Mouse (Mus musculus): Measurements from ENCODE around the gene Cyp4f14.

Cyp4f14 gene

DNA sequence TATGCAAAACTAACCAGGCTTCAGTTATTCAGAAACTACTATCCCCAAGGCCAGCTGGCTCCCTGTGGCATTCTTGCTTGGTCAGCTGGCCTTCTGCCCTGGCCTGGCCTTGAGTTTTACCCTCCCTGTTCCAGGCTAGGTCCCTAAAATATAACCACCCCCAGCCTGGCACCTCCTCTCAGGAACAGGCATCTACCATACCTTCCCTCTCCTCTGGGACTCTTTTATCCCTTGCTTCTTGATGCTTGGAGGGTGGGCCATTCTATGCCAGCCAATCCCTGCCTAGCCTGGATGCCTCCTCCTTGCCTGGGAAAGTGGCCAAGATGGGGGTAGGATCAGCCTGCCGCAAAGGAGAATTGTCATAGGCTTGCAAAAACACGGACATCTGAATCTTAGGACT is at the start of gene Cyp4f14:
Cyp4f14 (minus strand) TSS at position 212 of the 400 bp plus-strand sequence.
- DNase-seq (ENCODE audit: low spot score in 2 of 2): peak in 1 of 2 experiments; percentile 15

DNA sequence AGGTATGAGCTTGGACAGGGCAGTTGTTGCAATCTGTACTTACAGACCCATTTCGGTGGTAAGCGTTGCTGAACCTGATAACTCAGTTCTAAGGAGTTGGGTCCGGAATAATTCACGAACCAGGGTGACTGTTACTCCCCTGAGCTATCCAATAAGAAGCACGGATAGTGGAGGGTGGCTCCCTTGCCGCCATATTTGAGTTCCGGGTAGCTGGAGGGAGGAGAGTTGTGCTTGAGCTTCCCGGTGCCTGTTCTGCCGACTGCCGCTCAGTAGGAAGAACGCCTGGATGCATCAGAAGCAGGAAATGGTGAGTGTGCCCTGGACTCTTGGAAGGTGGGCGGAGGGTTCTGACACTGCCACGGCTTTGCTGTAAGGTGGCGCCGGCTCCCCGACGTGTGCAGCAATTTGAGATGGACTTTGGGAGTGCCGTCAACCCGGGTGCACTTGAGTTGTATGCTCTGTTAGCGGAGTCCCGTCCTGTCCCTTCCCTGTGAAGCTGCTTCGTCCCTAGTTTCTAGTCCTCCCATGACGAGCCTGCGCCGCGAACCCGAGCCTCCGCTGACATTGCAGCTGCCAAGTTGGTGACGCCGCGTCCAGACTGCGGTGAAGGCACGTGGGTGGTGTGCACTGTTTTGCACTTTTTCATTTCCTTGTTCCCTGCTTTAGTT is 48.6 kb upstream of the Cyp4f14 start, which contains the start of gene Zfp472:
Zfp472 (plus strand) TSS at position 192 of the 668 bp plus-strand sequence.
- DNase-seq (ENCODE audit: low spot score in 2 of 2): peak; percentile 69 to 89

DNA sequence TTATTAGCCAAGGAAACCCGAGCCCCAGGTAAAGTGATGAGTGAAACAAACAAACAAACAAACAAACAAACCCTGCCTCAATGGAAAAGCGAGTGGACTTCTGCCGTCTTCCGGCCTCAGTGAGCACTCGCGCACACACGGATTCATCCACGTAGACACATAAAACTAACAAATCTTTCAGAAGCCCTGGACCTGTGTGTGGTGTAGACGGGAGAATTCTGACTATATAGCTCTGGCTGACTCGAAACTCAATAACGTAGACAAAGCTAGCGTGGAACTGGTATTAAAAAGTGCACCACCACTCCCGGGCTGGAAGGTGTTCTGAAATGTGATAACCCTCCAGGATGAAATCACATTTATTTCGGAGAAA is 48.1 kb upstream of the Cyp4f14 start:
- DNase-seq (ENCODE audit: low spot score in 2 of 2): peak in 1 of 2 experiments; percentile 2

DNA sequence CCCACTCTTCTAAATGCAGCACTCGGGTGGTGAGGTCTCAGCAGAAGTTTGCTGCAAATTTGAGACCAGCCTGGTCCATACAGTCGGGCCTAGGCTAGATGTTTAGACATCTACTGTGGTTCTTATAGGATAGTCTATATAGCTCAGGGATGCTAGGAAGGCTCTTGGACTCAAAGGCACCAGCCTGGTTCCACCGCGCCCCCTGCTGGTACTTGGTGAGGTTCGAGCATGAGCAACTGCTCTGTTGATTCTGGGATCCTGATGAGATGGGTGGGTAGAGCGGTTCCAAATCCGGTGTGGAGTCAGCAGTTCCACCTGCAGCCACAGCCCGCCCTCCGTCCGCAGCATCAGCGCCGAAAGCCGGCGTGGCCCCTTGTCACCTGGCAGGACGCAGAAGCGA is 34.3 kb upstream of the Cyp4f14 start:
- DNase-seq (ENCODE audit: low spot score in 2 of 2): peak; percentile 65 to 80

DNA sequence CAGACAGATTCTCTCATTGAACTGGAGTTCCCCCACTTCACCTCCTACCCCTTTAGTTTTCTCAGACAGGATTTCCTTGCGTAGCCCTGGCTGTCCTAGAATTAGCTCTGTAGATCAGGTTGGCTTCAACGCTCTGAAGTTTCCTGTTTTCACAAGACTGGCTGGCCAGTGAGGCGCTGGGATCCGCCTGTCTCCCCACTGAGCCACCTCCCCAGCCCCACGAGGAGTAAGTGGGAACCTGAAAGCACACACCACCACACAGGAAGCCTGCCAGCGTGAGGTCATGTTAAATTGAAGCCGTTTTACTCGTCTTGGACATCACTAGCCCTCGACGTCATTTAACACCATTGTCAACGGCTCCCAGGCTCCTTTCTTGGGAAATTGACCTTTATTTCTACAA is 33.9 kb upstream of the Cyp4f14 start:
- no peak for DNase-seq (ENCODE audit: low spot score in 2 of 2)

DNA sequence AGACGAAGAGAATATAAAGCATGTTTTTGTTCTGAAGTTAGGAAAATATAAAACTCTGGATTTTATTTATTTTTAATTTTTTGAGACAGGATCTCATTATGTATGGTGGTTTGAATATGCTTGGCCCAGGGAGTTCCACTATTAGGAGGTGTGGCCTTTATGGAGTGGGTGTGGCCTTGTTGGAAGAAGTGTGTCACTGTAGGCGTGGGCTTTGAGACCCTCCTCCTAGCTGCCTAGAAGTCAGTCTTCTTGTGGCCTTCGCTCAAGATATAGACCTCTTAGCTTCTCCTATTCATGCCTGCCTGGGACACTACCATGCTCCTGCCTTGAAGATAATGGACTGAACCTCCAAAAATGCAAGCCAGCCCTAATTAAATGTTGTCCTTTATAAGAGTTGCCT is 33.0 kb upstream of the Cyp4f14 start:
- no peak for DNase-seq (ENCODE audit: low spot score in 2 of 2)

DNA sequence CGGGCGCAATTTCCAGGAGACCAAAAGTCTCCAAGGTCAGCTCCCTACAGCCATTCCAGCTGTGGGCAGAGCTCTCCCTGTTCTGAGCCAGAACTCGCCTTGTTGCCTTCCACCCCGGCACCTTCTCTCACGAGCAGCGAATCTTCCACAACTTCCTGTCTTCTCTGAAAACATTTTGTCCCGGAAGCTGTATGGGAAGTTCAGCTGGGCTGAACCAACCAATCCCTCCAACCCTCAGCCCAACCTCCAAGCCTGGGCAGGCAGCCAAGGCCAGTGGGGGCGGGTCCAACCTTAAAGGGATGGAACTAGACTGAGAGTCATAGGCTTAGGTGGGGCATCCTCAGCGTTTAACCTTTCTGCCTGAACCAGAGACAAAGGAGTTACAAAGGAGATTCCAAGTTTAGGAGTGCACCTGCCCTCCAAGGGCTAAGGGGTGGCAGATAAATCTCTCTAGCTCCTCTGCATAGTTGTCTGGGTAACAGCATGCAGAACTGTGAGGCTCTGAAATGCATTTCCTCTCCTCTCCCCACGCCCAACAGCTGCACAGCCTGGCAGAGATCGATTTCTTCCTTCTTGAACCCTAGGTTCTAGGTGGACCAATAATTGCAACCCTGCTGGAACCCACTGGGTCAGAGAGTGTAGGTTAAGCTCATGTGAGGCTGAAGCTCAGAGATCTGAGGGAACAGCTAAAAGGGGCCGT is 30.2 kb upstream of the Cyp4f14 start, which contains the start of gene Cyp4f13:
Cyp4f13 (minus strand) TSS at position 188 of the 700 bp plus-strand sequence.
- DNase-seq (ENCODE audit: low spot score in 2 of 2): peak; percentile 91 to 97

DNA sequence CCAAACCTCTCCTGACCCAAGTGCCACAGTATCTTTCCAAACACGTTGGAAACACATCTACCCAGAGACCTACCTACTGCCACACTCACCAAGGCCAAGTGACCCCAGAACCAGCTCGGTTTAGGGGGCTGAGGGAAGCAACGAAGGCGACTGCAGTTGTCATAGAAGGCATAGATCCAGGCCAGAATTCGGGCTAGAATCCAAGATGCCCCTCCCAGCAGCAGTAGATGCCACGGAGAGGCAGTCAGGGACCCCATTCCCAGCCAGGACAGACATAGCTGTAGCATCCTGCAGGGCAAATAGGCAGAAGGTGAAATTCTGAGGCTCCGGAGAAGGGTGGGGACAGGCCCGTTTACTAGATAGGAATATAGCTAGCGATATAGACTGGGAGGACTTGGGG is 29.6 kb upstream of the Cyp4f14 start:
- no peak for DNase-seq (ENCODE audit: low spot score in 2 of 2)

DNA sequence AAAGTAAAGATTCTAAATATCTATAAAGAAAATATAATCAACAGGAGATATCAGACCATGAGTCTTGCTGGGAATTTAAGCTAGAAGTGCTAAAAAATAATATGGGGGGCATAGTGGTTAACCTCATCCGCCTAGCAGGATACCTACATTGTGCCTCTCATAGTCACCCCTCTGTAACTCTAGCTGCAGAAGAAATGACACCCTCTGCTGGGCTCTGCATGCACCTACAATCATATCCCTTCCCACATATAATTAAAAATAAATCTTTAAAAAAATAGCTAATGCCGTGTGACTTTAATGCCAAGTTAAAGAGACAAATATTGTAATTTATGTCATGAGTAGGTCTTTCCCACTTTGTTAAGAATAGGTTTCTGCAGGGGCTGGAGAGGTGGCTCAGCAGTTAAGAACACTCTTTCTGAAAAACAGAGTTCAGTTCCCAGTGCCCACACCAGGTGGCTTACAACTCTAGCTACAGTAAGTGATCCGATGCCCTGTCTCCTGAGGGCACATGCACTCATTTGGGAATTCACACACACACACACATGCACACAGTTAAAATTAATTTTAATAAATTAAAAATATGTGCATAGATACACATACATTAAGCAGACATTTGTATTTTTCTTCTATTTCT is 27.4 kb upstream of the Cyp4f14 start:
- DNase-seq (ENCODE audit: low spot score in 2 of 2): no peak

DNA sequence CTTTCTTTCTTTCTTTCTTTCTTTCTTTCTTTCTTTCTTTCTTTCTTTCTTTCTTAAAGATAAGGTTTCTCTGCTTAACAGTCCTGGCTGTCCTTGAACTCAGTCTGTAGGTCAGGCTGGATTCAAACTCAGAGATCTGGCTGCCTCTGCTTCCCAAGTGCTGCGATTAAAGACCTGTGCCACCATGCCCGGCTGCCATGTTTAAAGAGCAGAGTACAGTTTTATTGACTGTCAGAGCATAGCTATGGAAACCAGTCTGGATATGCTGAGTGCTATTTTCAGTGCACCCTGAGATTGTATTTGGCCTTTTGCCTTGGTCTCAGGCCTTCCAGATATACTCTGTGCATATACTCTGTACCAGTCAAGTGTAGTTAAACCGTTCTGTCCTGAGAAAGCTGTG is 26.5 kb upstream of the Cyp4f14 start:
- DNase-seq (ENCODE audit: low spot score in 2 of 2): no peak

DNA sequence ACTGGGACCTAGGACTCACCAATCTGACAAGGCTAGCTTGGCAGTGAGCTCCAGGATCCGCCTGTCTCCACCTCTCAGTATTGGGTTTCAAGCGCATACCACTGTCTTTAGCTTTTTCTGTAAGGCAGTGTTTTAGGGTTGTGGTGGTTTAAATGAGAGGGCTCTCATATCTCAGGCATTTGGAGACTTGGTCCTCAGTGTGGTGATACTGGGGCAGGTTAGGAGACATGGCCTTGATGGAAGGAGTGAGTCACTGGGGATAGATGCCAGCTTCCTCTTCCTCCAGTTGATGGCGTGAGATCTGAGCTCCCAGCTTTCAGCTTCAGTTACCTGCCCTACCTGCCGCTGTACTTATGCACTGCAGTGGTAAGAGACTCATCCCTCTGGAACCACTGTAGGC is 22.7 kb upstream of the Cyp4f14 start:
- DNase-seq (ENCODE audit: low spot score in 2 of 2): no peak

DNA sequence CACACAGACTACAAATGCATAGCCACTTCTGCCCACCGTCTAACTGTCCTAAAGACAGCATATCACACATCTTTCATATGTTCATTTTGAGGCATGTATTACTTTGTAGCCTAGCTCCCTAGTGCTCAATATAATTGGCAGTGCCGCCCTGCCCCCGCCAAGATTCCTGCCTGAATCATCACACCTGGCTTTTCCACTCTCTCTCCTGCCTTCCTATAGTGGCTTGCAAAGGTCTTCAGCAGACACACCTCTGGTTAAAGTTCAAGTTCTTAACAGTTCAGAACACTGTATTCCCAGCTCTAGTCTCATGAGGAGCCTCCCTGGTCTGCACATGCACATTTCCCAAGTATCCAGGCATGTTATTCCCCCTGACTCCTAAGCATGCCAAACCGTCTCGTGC is 10.7 kb upstream of the Cyp4f14 start:
- no peak for DNase-seq (ENCODE audit: low spot score in 2 of 2)

DNA sequence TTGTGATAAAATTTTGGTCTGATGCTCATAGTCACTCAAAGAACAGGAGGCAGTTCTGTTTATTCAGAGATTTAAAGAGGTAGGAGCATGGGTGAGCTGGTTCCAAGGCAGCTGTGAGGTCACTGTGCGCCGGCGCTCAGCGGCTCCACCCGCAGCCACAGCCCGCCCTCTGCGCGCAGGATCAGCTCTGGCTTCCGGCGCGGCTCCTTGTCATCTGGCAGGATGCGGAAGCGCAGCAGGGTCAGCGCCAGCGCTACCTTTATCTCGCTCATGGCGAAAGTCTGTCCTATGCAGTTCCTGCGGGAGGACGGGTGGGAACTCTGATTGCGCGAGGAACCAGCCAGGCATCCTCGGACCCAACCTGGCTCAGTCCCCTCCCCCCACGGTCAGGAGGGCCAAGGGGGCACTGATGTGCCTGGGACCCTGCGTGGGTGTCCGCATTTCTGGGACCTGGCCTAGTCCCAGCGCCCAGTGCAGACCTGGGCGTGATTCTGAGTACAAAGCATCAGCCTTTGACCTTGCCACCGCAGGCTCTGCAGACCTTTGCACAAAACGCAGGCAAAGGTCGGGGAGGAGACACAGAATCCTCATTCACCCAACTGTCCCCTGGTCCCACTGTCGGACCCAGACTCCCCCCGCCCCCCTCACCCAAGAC is 7.6 kb upstream of the Cyp4f14 start:
- DNase-seq (ENCODE audit: low spot score in 2 of 2): peak; percentile 46 to 62

DNA sequence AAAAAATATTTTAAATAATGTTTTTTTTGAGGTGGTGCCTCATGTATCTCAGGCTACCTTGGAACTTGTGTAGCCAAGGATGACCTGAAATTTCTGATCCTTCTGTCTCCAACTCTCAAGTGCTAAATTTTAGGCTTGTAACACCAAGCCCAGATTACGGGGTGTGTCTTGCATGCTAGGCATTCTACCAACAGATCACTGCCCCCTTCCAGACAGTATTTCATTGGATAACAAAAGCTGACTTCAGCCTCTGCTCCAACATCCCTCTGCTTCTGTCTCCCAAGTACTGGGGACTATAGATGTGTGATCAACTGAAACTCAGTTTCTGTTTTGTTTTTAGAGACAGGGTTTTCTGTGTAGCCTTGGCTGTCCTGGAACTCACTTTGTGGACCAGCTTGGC is 6.5 kb upstream of the Cyp4f14 start:
- no peak for DNase-seq (ENCODE audit: low spot score in 2 of 2)

DNA sequence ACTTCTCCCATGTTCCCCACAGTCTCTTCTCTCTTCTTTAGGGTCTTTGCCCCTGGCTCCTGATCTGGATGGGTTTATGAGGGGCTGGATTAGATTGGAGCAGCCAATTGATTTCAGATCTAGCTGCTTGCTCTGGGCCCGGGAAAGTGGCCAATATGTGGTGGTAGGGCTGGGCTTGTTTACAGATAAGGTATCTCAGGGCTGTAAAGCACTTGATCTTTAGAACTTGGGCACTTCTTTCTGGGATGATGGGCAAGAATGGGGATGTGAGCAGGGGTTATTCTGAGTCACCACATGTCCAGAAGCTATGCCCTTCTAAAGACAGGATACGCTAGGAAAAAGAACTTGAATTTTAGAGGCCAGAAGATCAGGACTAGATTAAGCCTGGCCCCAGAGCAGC is 2.0 kb upstream of the Cyp4f14 start:
- DNase-seq (ENCODE audit: low spot score in 2 of 2): no peak

DNA sequence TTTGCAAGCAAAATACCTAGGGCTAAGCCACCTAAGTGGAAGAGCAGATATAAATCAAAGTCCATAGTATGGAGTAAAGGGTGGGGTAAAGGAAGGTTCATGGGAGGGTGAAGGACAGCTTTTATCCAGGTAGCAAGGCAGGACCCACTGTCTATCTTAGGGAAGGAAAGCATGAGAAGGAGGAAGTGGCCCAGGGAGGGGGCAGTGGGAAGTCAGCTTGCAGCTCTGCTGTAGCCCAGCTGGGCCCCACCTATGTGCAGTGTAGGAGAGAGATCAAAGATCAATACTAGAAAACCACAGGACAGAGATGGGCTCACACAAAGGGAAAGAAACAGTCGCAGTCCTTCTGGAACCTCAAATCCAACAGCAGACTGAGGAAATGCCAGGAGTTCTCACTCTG is 1.1 kb downstream of the Cyp4f14 start:
- no peak for DNase-seq (ENCODE audit: low spot score in 2 of 2)

DNA sequence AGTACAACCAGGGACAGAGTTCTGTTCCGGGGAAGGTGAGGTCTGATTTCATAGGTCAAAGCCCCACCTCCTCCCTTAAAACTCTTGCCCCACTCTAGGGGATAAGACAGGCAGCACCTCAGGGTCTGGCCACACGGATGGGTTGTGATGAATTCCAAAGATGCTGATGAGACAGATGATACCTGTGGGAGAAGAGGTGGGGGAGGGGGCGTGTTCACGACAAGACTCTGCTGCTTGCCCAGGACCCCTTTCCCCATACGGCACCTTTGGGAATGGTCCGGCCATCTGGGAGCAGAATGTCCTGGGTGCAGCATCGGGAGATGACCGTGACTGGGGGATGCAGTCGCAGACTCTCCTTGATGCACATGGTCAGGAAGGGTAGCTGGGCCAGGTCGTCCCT is 11.0 kb downstream of the Cyp4f14 start:
- no peak for DNase-seq (ENCODE audit: low spot score in 2 of 2)

DNA sequence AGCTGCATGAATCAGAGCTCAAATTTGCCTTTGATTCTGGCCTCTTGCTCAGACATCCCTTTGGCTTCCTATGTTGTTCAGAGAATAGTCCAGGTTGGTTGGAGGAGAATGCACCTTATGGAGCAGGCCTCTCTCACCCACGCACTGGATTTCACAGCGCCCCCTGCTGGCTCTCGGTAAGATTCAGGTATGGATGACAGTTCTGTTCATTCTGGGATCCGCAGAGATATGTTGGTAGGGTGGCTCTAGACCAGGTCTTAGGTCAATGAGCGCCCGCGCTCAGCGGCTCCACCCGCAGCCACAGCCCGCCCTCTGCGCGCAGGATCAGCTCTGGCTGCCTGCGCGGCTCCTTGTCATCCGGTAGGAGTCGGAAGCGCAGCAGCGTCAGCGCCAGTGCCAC is 11.9 kb downstream of the Cyp4f14 start:
- peak; percentile 37 to 48 for DNase-seq (ENCODE audit: low spot score in 2 of 2)

DNA sequence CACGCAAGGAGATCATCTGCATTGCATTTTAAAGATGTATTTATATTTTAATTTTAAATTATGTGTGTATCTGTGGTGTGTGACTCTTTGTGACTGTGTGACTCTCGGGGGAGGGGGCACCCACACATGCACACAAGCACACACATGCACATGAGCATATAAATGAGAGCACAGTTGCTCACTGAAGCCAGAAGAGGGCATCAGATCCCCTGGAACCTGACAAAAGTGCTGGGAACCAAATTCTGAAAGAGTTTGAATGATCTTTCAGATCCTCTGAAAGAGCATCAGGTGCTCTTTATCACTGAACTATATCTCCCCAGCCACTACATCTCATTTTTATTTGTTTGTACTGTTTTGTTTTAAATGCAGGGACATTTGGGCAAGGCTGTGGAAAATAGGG is 12.7 kb downstream of the Cyp4f14 start:
- DNase-seq (ENCODE audit: low spot score in 2 of 2): no peak

DNA sequence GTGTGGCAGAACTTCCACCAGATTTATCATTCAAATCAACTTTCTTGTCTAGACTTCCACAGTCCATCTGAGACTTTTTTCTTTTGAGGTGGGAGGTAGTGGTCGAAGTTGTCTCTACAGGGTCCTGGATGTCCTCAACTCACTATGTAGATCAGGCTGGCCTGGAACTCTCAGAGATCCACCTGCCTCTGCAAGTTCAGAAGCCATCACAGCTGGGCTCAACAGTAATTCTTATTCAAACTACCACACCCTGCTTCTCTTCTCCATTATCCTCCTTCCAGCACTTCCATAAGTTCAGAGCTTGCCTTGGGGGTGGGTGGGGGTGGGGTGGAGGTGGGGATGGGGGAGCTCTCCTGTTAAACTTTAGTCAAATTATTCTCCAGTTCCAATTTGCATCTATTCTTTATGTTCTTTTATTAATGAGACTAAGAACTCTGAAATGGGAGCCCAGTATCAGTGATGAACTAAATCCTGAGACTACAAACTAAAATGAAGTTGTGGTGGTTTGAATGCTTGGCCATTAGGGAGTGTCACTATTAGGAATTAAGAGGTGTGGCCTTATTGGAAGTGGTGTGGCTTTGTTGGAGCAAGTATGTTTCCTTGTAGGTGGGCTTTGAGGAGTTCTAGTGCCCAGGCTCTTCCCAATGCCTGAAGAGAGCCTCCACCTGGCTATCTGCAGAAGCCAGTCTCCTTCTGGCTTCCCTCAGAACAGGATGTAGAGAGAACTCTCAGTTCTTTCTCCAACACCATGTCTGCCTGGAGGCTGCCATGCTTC is 15.2 kb downstream of the Cyp4f14 start:
- no peak for DNase-seq (ENCODE audit: low spot score in 2 of 2)

DNA sequence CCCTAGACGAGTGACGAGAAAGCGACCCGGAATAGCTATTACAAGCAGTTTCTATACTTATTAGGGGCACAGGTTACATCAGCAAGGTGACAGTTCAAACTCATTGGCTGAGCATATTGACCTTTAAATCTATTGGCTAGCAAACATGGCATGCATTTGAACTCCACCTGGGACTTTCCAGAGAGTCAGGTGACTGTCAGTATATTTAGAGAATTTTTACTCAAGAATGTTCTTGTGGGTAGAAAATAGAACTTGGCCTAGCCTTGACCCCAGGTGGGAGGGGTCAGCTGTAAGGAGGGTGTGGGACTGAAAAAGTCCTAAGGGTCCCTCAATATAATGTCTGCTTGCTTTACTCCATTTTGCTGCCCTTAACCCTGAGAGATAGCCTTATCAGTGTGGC is 21.7 kb downstream of the Cyp4f14 start:
- no peak for DNase-seq (ENCODE audit: low spot score in 2 of 2)

DNA sequence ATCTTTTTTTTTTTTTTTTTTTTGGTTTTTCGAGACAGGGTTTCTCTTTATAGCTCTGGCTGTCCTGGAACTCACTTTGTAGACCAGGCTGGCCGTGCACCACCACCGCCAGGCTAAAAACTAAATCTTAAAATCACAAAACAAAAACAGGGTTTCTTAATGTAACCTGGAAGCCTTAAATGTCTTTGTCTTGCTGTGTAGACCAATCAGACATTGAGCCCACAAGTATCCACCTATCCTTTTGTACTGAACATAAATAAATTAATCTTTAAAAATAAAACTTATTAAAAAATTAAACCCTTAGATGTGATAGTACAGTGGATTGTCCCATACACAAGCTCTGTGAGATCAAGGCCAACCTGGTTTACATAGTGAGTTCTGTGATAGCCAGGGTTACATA is 23.2 kb downstream of the Cyp4f14 start:
- DNase-seq (ENCODE audit: low spot score in 2 of 2): no peak

All from cerebellum, postnatal 4 days (tissue).